Mouse (Mus musculus): Measurements from ENCODE around the gene Uba7. TPM values are rescaled to one million over a fixed set of nuclear protein-coding genes. Genes with fewer than 3 reads are reported as not detected.
A peak's percentile ranks its signal among the peaks of the same experiment; 100 is the strongest.

Uba7 gene
- polyA plus RNA-seq, 1 experiment from 2014 or later = 20.6 TPM

DNA sequence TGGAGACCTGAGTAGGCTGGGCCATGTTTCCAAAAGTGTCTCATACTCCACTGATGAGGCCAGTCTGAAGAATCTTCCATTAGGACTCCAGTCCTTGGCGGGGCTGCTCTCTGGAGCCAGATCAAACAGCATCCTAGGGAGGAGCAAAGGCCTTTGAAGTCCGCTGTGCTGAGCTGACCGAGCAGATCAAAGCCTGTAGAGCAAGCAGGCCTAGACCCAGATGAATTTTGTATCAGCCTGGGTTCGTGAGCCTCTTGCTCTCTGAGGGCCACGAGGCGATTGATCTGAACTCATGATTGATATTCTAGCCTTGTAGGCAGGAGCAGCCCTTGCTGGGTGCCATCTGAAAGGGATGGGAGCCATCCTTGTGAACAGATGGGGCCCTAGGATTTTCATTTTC, 15.4 kb upstream of the Uba7 start:
- H3K9ac ChIP-seq (ENCODE audit: low read length) = no peak overlapping the region
- H3K4me2 ChIP-seq (ENCODE audit: low read depth, low read length) = no peak overlapping the region
- H3K4me3 ChIP-seq (ENCODE audit: low read length) = no peak overlapping the region
- peaks cover 12% of the 10 kb centered on the region for H3K36me3 ChIP-seq (ENCODE audit: control insufficient read depth, insufficient read depth, low read length)
- WGBS = 49% methylated on average over 6 of the region's 6 CpGs
- H3K27ac ChIP-seq (ENCODE audit: low read length) = no peak overlapping the region
- no peak for ATAC-seq (ENCODE audit: low read depth)
- H3K9me3 ChIP-seq (ENCODE audit: control insufficient read depth, low read length) = no peaks in the 10 kb centered on the region
- no peaks in the 10 kb centered on the region for H3K27me3 ChIP-seq (ENCODE audit: control insufficient read depth, insufficient read depth, low read depth, low read length)
- no peaks in the 10 kb centered on the region for H3K4me1 ChIP-seq (replicated peaks; ENCODE audit: control insufficient read depth, insufficient read depth, low read length)

DNA sequence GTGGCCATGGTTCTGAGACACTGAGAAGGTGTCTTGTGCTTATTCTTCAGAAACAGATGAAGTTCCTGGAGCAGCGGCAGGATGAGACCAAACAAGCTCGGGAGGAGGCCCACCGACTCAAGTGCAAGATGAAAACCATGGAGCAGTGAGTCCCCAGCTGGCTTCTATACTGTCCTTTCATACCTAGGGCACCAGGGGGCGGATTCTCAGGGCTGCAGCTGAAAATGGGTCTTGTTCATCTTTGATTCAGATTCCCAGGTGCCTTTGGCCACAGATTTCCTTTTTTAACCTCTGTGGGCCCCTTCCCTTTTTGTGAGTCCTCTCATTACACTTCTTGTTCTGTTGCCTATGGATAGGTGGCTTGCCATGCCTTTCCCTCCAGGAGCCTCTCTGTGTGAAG, 14.4 kb upstream of the Uba7 start:
- Histone ChIP-seq H3K4me2 (ENCODE audit: low read depth, low read length) (no peak overlapping the region), H3K27ac (ENCODE audit: low read length) (no peak overlapping the region), H3K9me3 (ENCODE audit: control insufficient read depth, low read length) (no peaks in the 10 kb centered on the region), H3K4me3 (ENCODE audit: low read length) (no peak overlapping the region), H3K9ac (ENCODE audit: low read length) (no peak overlapping the region), H3K4me1 (replicated peaks; ENCODE audit: control insufficient read depth, insufficient read depth, low read length) (no peaks in the 10 kb centered on the region), H3K27me3 (ENCODE audit: control insufficient read depth, insufficient read depth, low read depth, low read length) (no peaks in the 10 kb centered on the region), H3K36me3 (ENCODE audit: control insufficient read depth, insufficient read depth, low read length) (peaks cover 12% of the 10 kb centered on the region)
- 63% methylated on average over 4 of the region's 4 CpGs for WGBS
- ATAC-seq (ENCODE audit: low read depth) = no peak

DNA sequence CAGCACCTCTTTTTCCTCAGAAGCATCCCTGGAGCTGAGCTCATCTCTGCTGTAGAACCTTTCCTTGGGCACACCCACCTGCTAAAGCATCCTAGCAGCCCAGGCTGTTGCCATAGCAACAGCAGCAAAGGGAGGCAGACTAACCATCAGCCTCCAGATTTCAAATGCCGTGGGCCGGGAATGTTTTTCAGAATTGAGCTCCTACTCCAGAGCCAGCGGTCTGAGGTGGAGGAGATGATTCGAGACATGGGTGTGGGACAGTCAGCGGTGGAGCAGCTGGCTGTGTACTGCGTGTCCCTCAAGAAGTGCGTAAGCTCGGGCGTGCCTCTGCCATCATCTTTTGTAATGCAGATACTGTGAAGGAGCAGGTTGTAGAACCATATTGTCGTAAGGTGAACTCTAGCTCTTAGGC, 13.9 kb upstream of the Uba7 start:
- H3K27ac ChIP-seq (ENCODE audit: low read length) = no peak overlapping the region
- no peak overlapping the region for H3K4me3 ChIP-seq (ENCODE audit: low read length)
- H3K9ac ChIP-seq (ENCODE audit: low read length) = no peak overlapping the region
- H3K9me3 ChIP-seq (ENCODE audit: control insufficient read depth, low read length) = no peaks in the 10 kb centered on the region
- ATAC-seq (ENCODE audit: low read depth) = no peak
- H3K4me1 ChIP-seq (replicated peaks; ENCODE audit: control insufficient read depth, insufficient read depth, low read length) = no peaks in the 10 kb centered on the region
- peaks cover 12% of the 10 kb centered on the region for H3K36me3 ChIP-seq (ENCODE audit: control insufficient read depth, insufficient read depth, low read length)
- 85% methylated on average over 10 of the region's 10 CpGs for WGBS
- H3K4me2 ChIP-seq (ENCODE audit: low read depth, low read length) = no peak overlapping the region
- H3K27me3 ChIP-seq (ENCODE audit: control insufficient read depth, insufficient read depth, low read depth, low read length) = no peaks in the 10 kb centered on the region

DNA sequence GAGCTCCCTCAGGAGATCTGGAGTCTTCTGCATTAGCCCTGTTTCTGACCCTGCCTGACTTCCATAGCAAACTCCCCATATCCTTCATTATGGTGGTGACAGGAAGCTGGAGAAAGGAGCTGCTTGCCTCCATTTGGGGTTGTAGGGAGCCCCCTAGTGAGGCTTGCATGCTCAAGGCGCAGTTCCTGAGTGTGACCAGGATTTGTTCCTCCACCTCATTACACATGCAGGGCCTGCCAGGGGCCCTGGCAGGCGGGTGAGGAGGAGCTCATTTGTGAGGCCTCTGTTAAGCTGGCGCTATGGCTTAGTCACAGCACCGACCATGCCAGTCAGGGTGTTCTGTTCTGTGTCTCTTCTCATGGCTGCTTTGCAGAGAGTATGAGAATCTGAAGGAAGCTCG, 13.4 kb upstream of the Uba7 start:
- Histone ChIP-seq H3K4me1 (replicated peaks; ENCODE audit: control insufficient read depth, insufficient read depth, low read length) (no peaks in the 10 kb centered on the region), H3K4me3 (ENCODE audit: low read length) (no peak overlapping the region), H3K27ac (ENCODE audit: low read length) (no peak overlapping the region), H3K4me2 (ENCODE audit: low read depth, low read length) (no peak overlapping the region), H3K9ac (ENCODE audit: low read length) (no peak overlapping the region), H3K27me3 (ENCODE audit: control insufficient read depth, insufficient read depth, low read depth, low read length) (no peaks in the 10 kb centered on the region), H3K9me3 (ENCODE audit: control insufficient read depth, low read length) (no peaks in the 10 kb centered on the region), H3K36me3 (ENCODE audit: control insufficient read depth, insufficient read depth, low read length) (peaks cover 11% of the 10 kb centered on the region)
- 44% methylated on average over 5 of the region's 5 CpGs for WGBS
- ATAC-seq (ENCODE audit: low read depth) = peak; percentile 44; the same call in 1 of the 2 replicates

DNA sequence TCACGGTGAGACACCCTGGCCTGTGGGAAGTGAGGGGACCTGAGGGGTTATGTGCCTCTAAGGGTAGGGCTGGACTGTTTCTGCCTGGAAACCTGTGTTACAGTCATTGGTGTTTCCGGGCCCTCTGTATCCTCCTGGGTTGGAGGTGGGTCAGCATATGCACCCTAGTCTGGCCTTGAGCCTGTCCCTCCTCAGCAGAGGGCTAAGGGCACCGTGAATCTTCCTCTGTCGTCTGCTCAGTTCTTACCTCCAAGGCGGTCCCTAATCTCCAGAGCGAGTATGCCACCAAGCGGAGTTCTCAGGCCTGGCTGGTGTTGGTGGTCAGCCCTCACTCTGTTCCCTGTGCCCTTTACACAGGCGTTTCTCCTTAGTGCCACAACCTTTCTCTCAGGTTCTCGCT, 12.4 kb upstream of the Uba7 start:
- 85% methylated on average over 9 of the region's 9 CpGs for WGBS
- Histone ChIP-seq H3K27ac (ENCODE audit: low read length) (no peak overlapping the region), H3K9me3 (ENCODE audit: control insufficient read depth, low read length) (no peaks in the 10 kb centered on the region), H3K27me3 (ENCODE audit: control insufficient read depth, insufficient read depth, low read depth, low read length) (no peaks in the 10 kb centered on the region), H3K4me2 (ENCODE audit: low read depth, low read length) (no peak overlapping the region), H3K4me1 (replicated peaks; ENCODE audit: control insufficient read depth, insufficient read depth, low read length) (no peaks in the 10 kb centered on the region), H3K9ac (ENCODE audit: low read length) (no peak overlapping the region), H3K4me3 (ENCODE audit: low read length) (no peak overlapping the region), H3K36me3 (ENCODE audit: control insufficient read depth, insufficient read depth, low read length) (peaks cover 6% of the 10 kb centered on the region)
- no peak for ATAC-seq (ENCODE audit: low read depth)

DNA sequence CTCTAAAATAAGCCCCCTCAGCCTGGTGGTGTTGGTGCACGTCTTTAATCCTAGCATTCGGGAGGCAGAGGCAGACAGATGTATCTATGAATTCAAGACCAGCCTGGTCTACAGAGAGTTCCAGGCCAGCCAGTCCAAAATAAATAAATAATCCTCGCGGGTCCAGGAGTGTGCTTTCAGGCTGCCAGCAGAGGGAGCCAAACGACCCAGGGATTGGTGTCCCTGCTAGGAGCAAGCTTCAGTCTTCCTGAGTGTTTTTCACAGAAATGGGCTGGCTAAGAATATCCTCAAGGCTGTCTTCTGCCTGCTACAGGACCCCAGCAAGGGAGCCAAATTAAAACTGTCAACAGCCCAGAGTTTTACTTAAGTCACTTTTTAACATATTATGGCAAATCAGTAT, 11.6 kb upstream of the Uba7 start:
- Histone ChIP-seq H3K4me3 (ENCODE audit: low read length) (no peak overlapping the region), H3K9me3 (ENCODE audit: control insufficient read depth, low read length) (no peaks in the 10 kb centered on the region), H3K4me1 (replicated peaks; ENCODE audit: control insufficient read depth, insufficient read depth, low read length) (no peaks in the 10 kb centered on the region), H3K27ac (ENCODE audit: low read length) (no peak overlapping the region), H3K9ac (ENCODE audit: low read length) (no peak overlapping the region), H3K36me3 (ENCODE audit: control insufficient read depth, insufficient read depth, low read length) (peaks cover 12% of the 10 kb centered on the region), H3K27me3 (ENCODE audit: control insufficient read depth, insufficient read depth, low read depth, low read length) (no peaks in the 10 kb centered on the region), H3K4me2 (ENCODE audit: low read depth, low read length) (no peak overlapping the region)
- ATAC-seq (ENCODE audit: low read depth) = peak; percentile 72
- 14% methylated on average over 5 of the region's 5 CpGs for WGBS

DNA sequence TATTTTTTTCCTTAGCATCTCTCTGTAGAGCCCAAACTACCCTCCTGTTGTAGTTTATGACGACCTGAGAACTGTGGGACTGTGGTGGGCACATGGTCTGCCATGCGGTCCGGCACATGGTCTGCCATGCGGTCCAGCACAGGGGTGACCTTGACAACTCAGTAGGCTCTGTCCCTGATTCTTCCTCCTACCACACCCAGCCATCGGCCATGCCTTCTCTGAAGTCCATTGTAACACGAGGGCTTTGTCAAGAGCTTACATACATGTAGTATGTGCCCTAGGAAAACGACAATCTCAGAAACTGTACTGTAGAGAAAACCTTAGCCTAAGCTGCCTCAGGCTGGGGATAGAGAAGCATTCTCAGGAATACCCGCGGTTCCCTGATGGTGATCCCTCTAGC, 10.6 kb upstream of the Uba7 start:
- no peak overlapping the region for H3K4me3 ChIP-seq (ENCODE audit: low read length)
- H3K4me2 ChIP-seq (ENCODE audit: low read depth, low read length) = no peak overlapping the region
- no peak for ATAC-seq (ENCODE audit: low read depth)
- H3K9ac ChIP-seq (ENCODE audit: low read length) = no peak overlapping the region
- H3K27ac ChIP-seq (ENCODE audit: low read length) = no peak overlapping the region
- no peaks in the 10 kb centered on the region for H3K27me3 ChIP-seq (ENCODE audit: control insufficient read depth, insufficient read depth, low read depth, low read length)
- no peaks in the 10 kb centered on the region for H3K4me1 ChIP-seq (replicated peaks; ENCODE audit: control insufficient read depth, insufficient read depth, low read length)
- WGBS = 89% methylated on average over 9 of the region's 9 CpGs
- no peaks in the 10 kb centered on the region for H3K9me3 ChIP-seq (ENCODE audit: control insufficient read depth, low read length)
- peaks cover 8% of the 10 kb centered on the region for H3K36me3 ChIP-seq (ENCODE audit: control insufficient read depth, insufficient read depth, low read length)

DNA sequence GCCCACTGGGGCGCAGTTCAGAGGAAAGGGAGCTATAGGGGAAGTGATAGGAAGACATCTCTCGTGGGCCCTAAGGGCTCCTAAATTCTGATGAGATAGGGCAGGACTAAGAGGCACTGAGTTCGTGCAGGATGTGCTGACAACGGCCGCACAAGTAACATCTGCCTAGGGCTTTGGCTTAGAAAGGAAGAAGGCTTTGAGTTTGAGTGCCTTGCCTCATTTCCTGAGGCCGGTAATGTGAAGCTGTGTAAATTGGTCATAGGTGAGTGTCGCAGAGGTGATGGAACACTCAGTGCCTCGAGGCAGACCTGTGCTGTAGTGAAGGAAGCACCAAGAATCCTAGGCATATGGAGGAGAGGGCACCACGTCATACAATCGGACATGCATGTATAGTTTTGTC, 8.6 kb upstream of the Uba7 start:
- Histone ChIP-seq H3K27ac (ENCODE audit: low read length) (no peak overlapping the region), H3K9ac (ENCODE audit: low read length) (0 out of 2 replicates have a peak overlapping the region, but pooled peaks have one; percentile 5), H3K4me1 (replicated peaks; ENCODE audit: control insufficient read depth, insufficient read depth, low read length) (no peaks in the 10 kb centered on the region), H3K4me2 (ENCODE audit: low read depth, low read length) (no peak overlapping the region), H3K4me3 (ENCODE audit: low read length) (no peak overlapping the region), H3K27me3 (ENCODE audit: control insufficient read depth, insufficient read depth, low read depth, low read length) (no peaks in the 10 kb centered on the region), H3K36me3 (ENCODE audit: control insufficient read depth, insufficient read depth, low read length) (peaks cover 7% of the 10 kb centered on the region), H3K9me3 (ENCODE audit: control insufficient read depth, low read length) (no peaks in the 10 kb centered on the region)
- 78% methylated on average over 10 of the region's 10 CpGs for WGBS
- ATAC-seq (ENCODE audit: low read depth) = no peak

DNA sequence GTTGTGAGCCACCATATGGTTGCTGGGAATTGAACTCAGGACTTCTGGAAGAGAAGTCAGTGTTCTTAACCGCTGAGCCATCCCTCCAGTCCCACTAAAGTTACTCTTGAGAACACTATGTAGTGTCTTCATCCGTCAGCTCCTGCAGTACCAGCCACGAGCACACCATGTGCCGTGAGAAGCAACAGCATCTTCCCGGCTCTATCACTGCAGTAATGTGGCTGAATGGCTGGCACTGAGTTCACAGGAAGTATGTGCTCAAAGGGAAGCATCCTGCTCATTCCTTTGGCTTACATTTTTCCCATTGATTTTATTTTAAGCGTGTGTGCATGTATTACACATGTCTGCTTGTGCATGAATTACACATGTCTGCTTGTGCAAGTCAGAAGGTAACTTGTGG, 7.9 kb upstream of the Uba7 start:
- ATAC-seq (ENCODE audit: low read depth) = no peak
- H3K9me3 ChIP-seq (ENCODE audit: control insufficient read depth, low read length) = no peaks in the 10 kb centered on the region
- no peak overlapping the region for H3K4me3 ChIP-seq (ENCODE audit: low read length)
- no peak overlapping the region for H3K4me2 ChIP-seq (ENCODE audit: low read depth, low read length)
- no peaks in the 10 kb centered on the region for H3K27me3 ChIP-seq (ENCODE audit: control insufficient read depth, insufficient read depth, low read depth, low read length)
- H3K36me3 ChIP-seq (ENCODE audit: control insufficient read depth, insufficient read depth, low read length) = peaks cover 7% of the 10 kb centered on the region
- H3K27ac ChIP-seq (ENCODE audit: low read length) = no peak overlapping the region
- H3K4me1 ChIP-seq (replicated peaks; ENCODE audit: control insufficient read depth, insufficient read depth, low read length) = no peaks in the 10 kb centered on the region
- 68% methylated on average over 6 of the region's 6 CpGs for WGBS
- no peak overlapping the region for H3K9ac ChIP-seq (ENCODE audit: low read length)

DNA sequence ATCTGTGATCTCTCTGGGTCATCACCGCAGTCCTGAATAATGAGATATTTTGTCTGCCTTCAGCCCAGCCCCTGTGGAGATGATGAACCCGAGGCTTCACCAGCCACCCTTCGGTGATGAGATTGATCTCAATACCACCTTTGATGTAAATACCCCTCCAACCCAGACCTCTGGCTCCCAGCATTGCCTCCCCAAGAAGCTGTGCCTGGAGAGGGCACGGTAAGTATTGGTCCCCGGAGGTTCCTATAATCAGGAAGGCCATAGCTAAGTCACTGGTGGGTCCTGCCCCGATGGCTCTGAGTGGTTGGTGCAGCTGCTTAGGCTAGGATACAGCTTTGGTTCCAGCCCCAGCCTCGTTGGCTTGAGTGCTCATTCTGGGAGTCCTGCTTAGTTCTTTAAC, 6.8 kb upstream of the Uba7 start:
- H3K9ac ChIP-seq (ENCODE audit: low read length) = no peak overlapping the region
- no peaks in the 10 kb centered on the region for H3K4me1 ChIP-seq (replicated peaks; ENCODE audit: control insufficient read depth, insufficient read depth, low read length)
- no peak overlapping the region for H3K27ac ChIP-seq (ENCODE audit: low read length)
- H3K9me3 ChIP-seq (ENCODE audit: control insufficient read depth, low read length) = no peaks in the 10 kb centered on the region
- WGBS = 87% methylated on average over 7 of the region's 7 CpGs
- no peak overlapping the region for H3K4me2 ChIP-seq (ENCODE audit: low read depth, low read length)
- peaks cover 7% of the 10 kb centered on the region for H3K36me3 ChIP-seq (ENCODE audit: control insufficient read depth, insufficient read depth, low read length)
- no peaks in the 10 kb centered on the region for H3K27me3 ChIP-seq (ENCODE audit: control insufficient read depth, insufficient read depth, low read depth, low read length)
- no peak for ATAC-seq (ENCODE audit: low read depth)
- H3K4me3 ChIP-seq (ENCODE audit: low read length) = no peak overlapping the region
